Mouse (Mus musculus) kidney, adult 2 months (tissue): Measurements from ENCODE around the gene Fam210b.

Source experiments
- CTCF ChIP-seq: fragments of 200-500 bp; conservative IDR thresholded peaks from 2 replicates; pipeline ENCODE4 v1.5.1; 2011; ENCODE audit warnings: low read depth, mild to moderate bottlenecking, control low read depth, low read length, moderate library complexity, mixed read lengths; ENCODE audit not compliant: insufficient read depth, insufficient read length
- POLR2A ChIP-seq: fragments of 200-500 bp; IDR thresholded peaks from one replicate; pipeline ENCODE4 v1.6.1; 2011; ENCODE audit warnings: low read depth, low read length, control low read depth

- TF ChIP-seq CTCF = no peak
- TF ChIP-seq POLR2A = no peak
Observed at GRCm38 (mm10) chr2:172376551-172376950, 31.2 kb downstream of the Fam210b start.
